Mouse (Mus musculus) mature B cell (primary cell): Measurements from ENCODE around the gene Mogat2.

ENCODE experiments used
- in situ Hi-C: fragments of 300-500 bp; cut with MboI; formaldehyde crosslinking; loops from 2 replicates; pipeline ENCODE4 v1.14.3; 2019

Mogat2 gene

GRCm38 (mm10) chr7:99238417-99238816 lies at the start of gene Mogat2:
Gene Mogat2 (minus strand): TSS chr7:99238619.
- in situ Hi-C loops: no loop called here

- in situ Hi-C loops: no loop called here
Measured at GRCm38 (mm10) chr7:99287287-99287686, 48.9 kb upstream of the Mogat2 start.

GRCm38 (mm10) chr7:99279586-99279985 lies 41.2 kb upstream of the Mogat2 start:
- in situ Hi-C loops: loop anchor here (10.0 kb wide), 1 partner anchor 55 kb away; no protein-coding TSS in a partner anchor

GRCm38 (mm10) chr7:99278309-99278708 lies 39.9 kb upstream of the Mogat2 start:
- in situ Hi-C loops: loop anchor here (10.0 kb wide), 1 partner anchor 56 kb away; no protein-coding TSS in a partner anchor

GRCm38 (mm10) chr7:99276679-99277078 lies 38.3 kb upstream of the Mogat2 start:
- in situ Hi-C loops: loop anchor here (10.0 kb wide), 1 partner anchor 58 kb away; no protein-coding TSS in a partner anchor

- in situ Hi-C loops: loop anchor here (10.0 kb wide), 1 partner anchor 60 kb away; no protein-coding TSS in a partner anchor
Measured at GRCm38 (mm10) chr7:99275131-99275530, 36.7 kb upstream of the Mogat2 start.

- in situ Hi-C loops: loop anchor here (10.0 kb wide), 1 partner anchor 63 kb away; no protein-coding TSS in a partner anchor
Measured at GRCm38 (mm10) chr7:99271630-99272029, 33.2 kb upstream of the Mogat2 start.

GRCm38 (mm10) chr7:99268951-99269945 lies 30.8 kb upstream of the Mogat2 start:
- in situ Hi-C loops: no loop called here

GRCm38 (mm10) chr7:99268506-99268900 lies 30.1 kb upstream of the Mogat2 start:
- in situ Hi-C loops: no loop called here

- in situ Hi-C loops: no loop called here
Measured at GRCm38 (mm10) chr7:99267897-99268505, 29.6 kb upstream of the Mogat2 start.

GRCm38 (mm10) chr7:99267251-99267896 lies 29.0 kb upstream of the Mogat2 start, which contains the start of gene Map6:
Gene Map6 (plus strand): TSS chr7:99267447.
- in situ Hi-C loops: no loop called here

- in situ Hi-C loops: no loop called here
Measured at GRCm38 (mm10) chr7:99264597-99264996, 26.2 kb upstream of the Mogat2 start.

GRCm38 (mm10) chr7:99263509-99263908 lies 25.1 kb upstream of the Mogat2 start:
- in situ Hi-C loops: no loop called here

- in situ Hi-C loops: no loop called here
Measured at GRCm38 (mm10) chr7:99261900-99262299, 23.5 kb upstream of the Mogat2 start.

- in situ Hi-C loops: no loop called here
Measured at GRCm38 (mm10) chr7:99255006-99255405, 16.6 kb upstream of the Mogat2 start.

- in situ Hi-C loops: no loop called here
Measured at GRCm38 (mm10) chr7:99250386-99250785, 12.0 kb upstream of the Mogat2 start.

- in situ Hi-C loops: no loop called here
Measured at GRCm38 (mm10) chr7:99249582-99249911, 11.1 kb upstream of the Mogat2 start.

GRCm38 (mm10) chr7:99248906-99249581 lies 10.6 kb upstream of the Mogat2 start:
- in situ Hi-C loops: no loop called here

- in situ Hi-C loops: no loop called here
Measured at GRCm38 (mm10) chr7:99248157-99248742, 9.8 kb upstream of the Mogat2 start.

- in situ Hi-C loops: no loop called here
Measured at GRCm38 (mm10) chr7:99242097-99242496, 3.7 kb upstream of the Mogat2 start.
